14 mouse cellular contexts compared by ENCODE assay signal in the genomic region with DNA sequence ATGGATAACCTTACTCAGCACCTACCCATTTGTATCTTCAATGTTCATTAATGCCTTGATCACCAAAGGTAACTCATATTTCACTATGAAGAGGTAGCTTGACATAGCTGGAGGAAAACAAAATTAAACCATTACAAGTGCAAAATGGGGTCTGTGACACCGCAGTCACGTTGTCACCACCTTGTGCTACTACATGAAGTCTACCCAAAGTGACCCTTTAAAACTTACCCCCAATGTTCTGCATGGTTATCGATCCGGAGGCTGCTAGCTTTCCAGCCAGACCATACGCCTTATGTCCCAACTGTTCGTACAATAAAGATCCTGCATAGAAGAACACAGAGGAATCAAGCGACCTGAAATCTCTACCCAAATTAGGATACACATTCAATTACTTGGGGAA. TPM values are rescaled to one million over a fixed set of nuclear protein-coding genes. Genes with fewer than 3 reads are reported as not detected.
DNase-seq lines count a peak whose midpoint lies in the region; ATAC-seq and TF ChIP-seq lines count a peak whose summit lies in the region.
"Had no signal": no experiment of that assay in that cellular context is flagged by ENCODE, and none has a peak within 500 bp of the region (broad histone marks: within the 10 kb centered on the region; RNA-seq: fewer than 3 reads in every experiment).

No protein-coding gene starts in this region.

- H3K9me3 ChIP-seq in heart, embryonic 14.5 days (ENCODE audit: control insufficient read depth, low read length): no peaks in the 10 kb centered on the region
- no peaks in the 10 kb centered on the region for H3K9me3 ChIP-seq in heart, embryonic 11.5 days (replicated peaks; ENCODE audit: control insufficient read depth, low read length)
- no peaks in the 10 kb centered on the region for H3K9me3 ChIP-seq in stomach, embryonic 14.5 days (ENCODE audit: control insufficient read depth, low read depth, low read length)
- H3K9me3 ChIP-seq in stomach, postnatal 0 days (ENCODE audit: control insufficient read depth, low read length): no peaks in the 10 kb centered on the region
- H3K9me3 ChIP-seq: limb, embryonic 12.5 days had no signal

- no peak for TF ChIP-seq EP300 in stomach, postnatal 0 days (optimal IDR thresholded peaks at IDR 0.05)

- peaks cover 87% of the 10 kb centered on the region for H3K36me3 ChIP-seq in heart, embryonic 14.5 days (ENCODE audit: control insufficient read depth, insufficient read depth, low read length)
- H3K36me3 ChIP-seq in heart, embryonic 11.5 days (ENCODE audit: control insufficient read depth, insufficient read depth, low read length): peaks cover 61% of the 10 kb centered on the region
- H3K36me3 ChIP-seq in stomach, embryonic 14.5 days (ENCODE audit: control insufficient read depth, insufficient read depth, low read length): peaks cover 73% of the 10 kb centered on the region
- H3K36me3 ChIP-seq in stomach, postnatal 0 days (ENCODE audit: control insufficient read depth, insufficient read depth, low read length): peaks cover 42% of the 10 kb centered on the region

- peak overlapping the region; percentile 77 for H3K4me2 ChIP-seq in heart, embryonic 14.5 days (ENCODE audit: low read length)
- no peak overlapping the region; the same call in 1 of the 2 replicates for H3K4me2 ChIP-seq in heart, embryonic 11.5 days
- peak overlapping the region; percentile 90; the same call in 1 of the 2 replicates for H3K4me2 ChIP-seq in stomach, embryonic 14.5 days (replicated peaks; ENCODE audit: low read depth, low read length)
- H3K4me2 ChIP-seq in stomach, postnatal 0 days (replicated peaks; ENCODE audit: low read depth): no peak overlapping the region
- H3K4me2 ChIP-seq: midbrain, embryonic 11.5 days had no signal

- H3K27me3 ChIP-seq in heart, embryonic 14.5 days (ENCODE audit: control insufficient read depth, insufficient read depth, low read length): no peaks in the 10 kb centered on the region
- no peaks in the 10 kb centered on the region for H3K27me3 ChIP-seq in heart, embryonic 11.5 days (ENCODE audit: control insufficient read depth, insufficient read depth, low read length)
- no peaks in the 10 kb centered on the region for H3K27me3 ChIP-seq in stomach, embryonic 14.5 days (ENCODE audit: control insufficient read depth, insufficient read depth, low read length)
- H3K27me3 ChIP-seq in stomach, postnatal 0 days (ENCODE audit: control insufficient read depth, insufficient read depth, low read length): no peaks in the 10 kb centered on the region
- H3K27me3 ChIP-seq: limb, embryonic 12.5 days; Patski had no signal

- peaks cover 20 to 36% of the 10 kb centered on the region in 2 experiments for H3K4me1 ChIP-seq in heart, embryonic 14.5 days (ENCODE audit: control insufficient read depth in 2 of 2, insufficient read depth in 2 of 2, low read length in 2 of 2)
- H3K4me1 ChIP-seq in heart, embryonic 11.5 days (ENCODE audit: control insufficient read depth, insufficient read depth, low read length): peaks cover 26% of the 10 kb centered on the region
- peaks cover 20% of the 10 kb centered on the region; the same call in 1 of the 2 replicates for H3K4me1 ChIP-seq in stomach, embryonic 14.5 days (ENCODE audit: control insufficient read depth, insufficient read depth, low read length)
- H3K4me1 ChIP-seq in stomach, postnatal 0 days (replicated peaks; ENCODE audit: control insufficient read depth, insufficient read depth): no peaks in the 10 kb centered on the region; the same call in 1 of the 2 replicates

- intact Hi-C loops in left cerebral cortex, adult 2 months (cut with DNase I): loop anchor here (5.0 to 10.0 kb wide), 3 partner anchors 242 to 440 kb away; a partner anchor contains a TSS

- H3K27ac ChIP-seq in heart, embryonic 14.5 days (replicated peaks in 1 of 2; ENCODE audit: control insufficient read depth in 1 of 2, insufficient read depth in 1 of 2, low read depth in 2 of 2, low read length in 2 of 2): peak overlapping the region in 1 of 2 experiments; percentile 100; a peak in 1 of 4 replicates
- H3K27ac ChIP-seq in heart, embryonic 11.5 days (ENCODE audit: low read depth, low read length): no peak overlapping the region
- no peak overlapping the region for H3K27ac ChIP-seq in left cerebral cortex, adult 2 months
- H3K27ac ChIP-seq in stomach, embryonic 14.5 days (ENCODE audit: low read length): no peak overlapping the region
- no peak overlapping the region for H3K27ac ChIP-seq in stomach, postnatal 0 days (replicated peaks)
- H3K27ac ChIP-seq: limb, embryonic 12.5 days had no signal

- no peak for ATAC-seq in heart, embryonic 14.5 days (ENCODE audit: insufficient number of reproducible peaks, insufficient read depth, low FRiP score, low read depth)
- ATAC-seq in heart, embryonic 11.5 days (replicated peaks; ENCODE audit: insufficient number of reproducible peaks, low FRiP score, low TSS enrichment): no peak
- ATAC-seq in stomach, embryonic 14.5 days (ENCODE audit: insufficient number of reproducible peaks, insufficient read depth, low FRiP score, low read depth): no peak
- no peak for ATAC-seq in stomach, postnatal 0 days (ENCODE audit: low FRiP score, low TSS enrichment)
- ATAC-seq: Patski had no signal

- peak overlapping the region in 1 of 2 experiments; percentile 96; a peak in 2 of 4 replicates for H3K4me3 ChIP-seq in heart, embryonic 14.5 days (ENCODE audit: control insufficient read depth in 1 of 2, insufficient read depth in 1 of 2, low read depth in 1 of 2, low read length in 2 of 2)
- H3K4me3 ChIP-seq in heart, embryonic 11.5 days (ENCODE audit: low read depth, low read length): no peak overlapping the region
- H3K4me3 ChIP-seq in left cerebral cortex, adult 2 months: peak overlapping the region; percentile 25
- peak overlapping the region; percentile 76; the same call in 1 of the 2 replicates for H3K4me3 ChIP-seq in stomach, embryonic 14.5 days (ENCODE audit: low read depth, low read length)
- H3K4me3 ChIP-seq in stomach, postnatal 0 days (ENCODE audit: low read depth, low read length): no peak overlapping the region
- H3K4me3 ChIP-seq: limb, embryonic 12.5 days had no signal

- H3K9ac ChIP-seq in heart, embryonic 14.5 days (ENCODE audit: low read length): peak overlapping the region; percentile 100
- H3K9ac ChIP-seq in heart, embryonic 11.5 days (ENCODE audit: low read depth, low read length): no peak overlapping the region
- H3K9ac ChIP-seq in stomach, embryonic 14.5 days (replicated peaks; ENCODE audit: low read depth, low read length): no peak overlapping the region
- H3K9ac ChIP-seq in stomach, postnatal 0 days (ENCODE audit: low read length): no peak overlapping the region
- H3K9ac ChIP-seq: limb, embryonic 12.5 days had no signal

- WGBS in heart, embryonic 14.5 days: 87% methylated on average over 7 of the region's 7 CpGs
- 93% methylated on average over 7 of the region's 7 CpGs for WGBS in heart, embryonic 11.5 days (ENCODE audit: insufficient replicate concordance)
- WGBS in stomach, embryonic 14.5 days: 91% methylated on average over 7 of the region's 7 CpGs
- WGBS in stomach, postnatal 0 days: 82% methylated on average over 7 of the region's 7 CpGs

- TF ChIP-seq CTCF in left cerebral cortex, adult 2 months (IDR thresholded peaks at IDR 0.05): no peak
- no peak for TF ChIP-seq CTCF in stomach, postnatal 0 days (IDR thresholded peaks at IDR 0.05; ENCODE audit: low read depth)

- no peak for DNase-seq in left cerebral cortex, adult 2 months (ENCODE audit: extremely low spot score in 1 of 2, low spot score in 2 of 2)
- no peak for DNase-seq in left cerebral cortex, adult 11 months (ENCODE audit: low spot score)
- DNase-seq in stomach, postnatal 0 days (ENCODE audit: low spot score): no peak
- no peak for DNase-seq in adrenal gland, adult 8-10 months
- DNase-seq: cerebellum, adult 11 months; gastrocnemius, postnatal 36 days; lung, adult 2 months; retina, postnatal 1 day had no signal

RNA-seq across cellular contexts. Expression of a gene that starts 4.5 kb away (rescaled TPM):
- polyA plus RNA-seq in heart, embryonic 14.5 days (2014; fragmentation: Nextera tagmentation; extraction: Ambion mirVana): 191 TPM in 2 replicates
- 139 and 157 TPM in 2 replicates for polyA plus RNA-seq in heart, embryonic 11.5 days (2014; fragmentation: Nextera tagmentation; extraction: Ambion mirVana)
- total RNA-seq in left cerebral cortex, adult 2 months (2021): 100 to 1,000 TPM in 1 of 2 experiments, 10 to 100 TPM in 1; 96.9 to 108 TPM
- polyA plus RNA-seq in stomach, embryonic 14.5 days (2014; fragmentation: Nextera tagmentation; extraction: Ambion mirVana): 149 and 154 TPM in 2 replicates
- polyA plus RNA-seq in stomach, postnatal 0 days (2015; fragmentation: Nextera tagmentation; extraction: Ambion mirVana): 55.3 and 63.0 TPM in 2 replicates
- 100 to 1,000 TPM; 132 to 148 (median 137) TPM for total RNA-seq in adrenal gland, adult 8-10 months (2022)

RNA-seq across cellular contexts. Expression of a gene that starts 52.3 kb away (rescaled TPM):
- polyA plus RNA-seq in heart, embryonic 14.5 days (2014; fragmentation: Nextera tagmentation; extraction: Ambion mirVana): 72.8 and 80.8 TPM in 2 replicates
- 75.5 and 81.9 TPM in 2 replicates for polyA plus RNA-seq in heart, embryonic 11.5 days (2014; fragmentation: Nextera tagmentation; extraction: Ambion mirVana)
- total RNA-seq in left cerebral cortex, adult 2 months (2021): 100 to 1,000 TPM; 111 to 116 TPM
- 77.5 and 82.8 TPM in 2 replicates for polyA plus RNA-seq in stomach, embryonic 14.5 days (2014; fragmentation: Nextera tagmentation; extraction: Ambion mirVana)
- polyA plus RNA-seq in stomach, postnatal 0 days (2015; fragmentation: Nextera tagmentation; extraction: Ambion mirVana): 34.4 and 38.5 TPM in 2 replicates
- 10 to 100 TPM; 23.1 to 32.4 (median 27.6) TPM for total RNA-seq in adrenal gland, adult 8-10 months (2022)

Comparison
In these comparisons a context has a peak if more than half of its experiments do, and no peak if none do; other contexts are left out.
1. H3K4me2 ChIP-seq: peak in heart, embryonic 14.5 days (single experiment) and stomach, embryonic 14.5 days (single experiment); none in heart, embryonic 11.5 days (single experiment) and stomach, postnatal 0 days (single experiment).
2. H3K4me3 ChIP-seq: peak in left cerebral cortex, adult 2 months (single experiment) and stomach, embryonic 14.5 days (single experiment); none in heart, embryonic 11.5 days (single experiment) and stomach, postnatal 0 days (single experiment).